Mouse (Mus musculus): ENCODE measurements at regions not wholly inside any gene's neighbourhood (a gene's known extent, or its start where the extent isn't known, plus 50 kb on each side); places are given as distances from the start of the nearest gene placed in this dataset.

DNA sequence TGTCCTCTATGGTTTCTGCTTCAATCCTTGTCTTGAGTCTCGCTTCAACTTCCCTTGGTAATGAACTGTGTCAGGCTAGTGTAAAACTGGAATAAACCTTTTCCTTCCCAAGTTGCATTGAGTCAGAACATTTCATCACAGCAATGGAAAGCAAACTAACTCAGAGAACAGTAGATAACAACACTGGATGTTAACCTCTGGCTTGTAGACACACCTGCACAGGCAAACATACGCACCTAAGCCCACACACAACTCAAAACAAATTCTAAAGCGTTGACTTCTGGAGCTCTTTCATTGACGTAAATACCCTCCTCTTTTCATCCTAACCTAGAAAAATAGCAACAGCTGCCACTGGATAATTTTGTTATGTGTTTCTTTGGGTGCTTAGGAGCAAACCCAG, 244.1 kb upstream of the Tshz3 start:
- TF ChIP-seq CTCF (IDR thresholded peaks at IDR 0.05; ENCODE audit: insufficient read depth, low read length) (no peak), POLR2A (IDR thresholded peaks at IDR 0.05; ENCODE audit: borderline replicate concordance, extremely low read depth, low read depth, low read length) (no peak)
